Mouse (Mus musculus): ENCODE results near the gene Ppfibp2. TPM values are rescaled to one million over a fixed set of nuclear protein-coding genes. Genes with fewer than 3 reads are reported as not detected.

The Ppfibp2 gene
- polyA plus RNA-seq, 1 experiment = 0.60 TPM

DNA sequence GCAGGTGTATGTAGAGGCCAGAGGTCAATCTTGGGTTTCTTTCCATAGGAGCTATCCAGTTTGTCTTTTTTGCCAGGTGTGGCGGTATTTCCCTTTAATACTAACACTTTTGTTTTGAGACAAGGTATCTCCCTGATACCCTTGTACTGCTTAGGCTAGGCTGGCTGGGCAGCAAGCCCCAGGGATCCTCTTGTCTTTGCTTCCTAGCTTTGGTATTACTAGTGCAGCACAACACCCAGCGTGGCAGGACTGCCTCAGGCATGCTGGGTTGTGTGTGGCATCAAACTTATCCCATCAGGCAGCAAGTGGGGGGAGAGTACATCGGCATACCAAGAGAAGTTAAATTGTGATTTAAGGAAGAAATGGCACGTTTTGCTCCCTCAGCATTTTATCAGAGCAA, 7.5 kb downstream of the Ppfibp2 start:
- no peak overlapping the region for H3ac ChIP-seq (ENCODE audit: control insufficient read depth, insufficient read length)
- no peak overlapping the region for H3K4me2 ChIP-seq (ENCODE audit: low read depth)
- TF ChIP-seq MAX (IDR thresholded peaks at IDR 0.05; ENCODE audit: low read depth) = no peak
- no peak for TF ChIP-seq SRF (IDR thresholded peaks at IDR 0.05; ENCODE audit: control insufficient read depth, insufficient read length, low read depth)
- TF ChIP-seq MYOG (IDR thresholded peaks at IDR 0.05; ENCODE audit: control insufficient read depth in 1 of 3, insufficient read depth in 1 of 3, insufficient read length in 2 of 3, low read depth in 2 of 3) = no peak
- no peak for TF ChIP-seq MYOD1 (IDR thresholded peaks at IDR 0.05; ENCODE audit: control insufficient read depth in 1 of 3, insufficient read length in 2 of 3, low read depth in 2 of 3)
- TF ChIP-seq E2F4 (IDR thresholded peaks at IDR 0.05; ENCODE audit: insufficient read depth) = no peak
- no peak for TF ChIP-seq POLR2A (IDR thresholded peaks at IDR 0.05; ENCODE audit: insufficient read length, low read depth)
- no peak for TF ChIP-seq TCF12 (IDR thresholded peaks at IDR 0.05; ENCODE audit: insufficient read depth, poor library complexity, severe bottlenecking)
- no peak for TF ChIP-seq CEBPB (IDR thresholded peaks at IDR 0.05; ENCODE audit: insufficient read depth, poor library complexity, severe bottlenecking)
- no peak for TF ChIP-seq REST (IDR thresholded peaks at IDR 0.05; ENCODE audit: insufficient read depth, insufficient read length)
- no peaks in the 10 kb centered on the region for H3K79me2 ChIP-seq (ENCODE audit: control insufficient read depth, insufficient read depth)
- H3K4me3 ChIP-seq = no peak overlapping the region
- no peaks in the 10 kb centered on the region for H3K36me3 ChIP-seq (ENCODE audit: control insufficient read depth, insufficient read depth)
- H3K27me3 ChIP-seq (ENCODE audit: control insufficient read depth, insufficient read depth, insufficient read length) = no peaks in the 10 kb centered on the region

- Histone ChIP-seq H3K79me2 (ENCODE audit: control insufficient read depth, insufficient read depth) (no peaks in the 10 kb centered on the region), H3K4me2 (ENCODE audit: low read depth) (no peak overlapping the region)
- TF ChIP-seq MYOD1 (IDR thresholded peaks at IDR 0.05; ENCODE audit: control insufficient read depth in 1 of 3, insufficient read length in 2 of 3, low read depth in 2 of 3) (no peak), MYOG (IDR thresholded peaks at IDR 0.05; ENCODE audit: control insufficient read depth in 1 of 3, insufficient read depth in 1 of 3, insufficient read length in 2 of 3, low read depth in 2 of 3) (no peak), TCF3 (IDR thresholded peaks at IDR 0.05; ENCODE audit: insufficient read length, low read depth) (no peak), POLR2AphosphoS2 (IDR thresholded peaks at IDR 0.05; ENCODE audit: insufficient read length, low read depth) (no peak), TCF12 (IDR thresholded peaks at IDR 0.05; ENCODE audit: insufficient read depth, poor library complexity, severe bottlenecking) (no peak), CEBPB (IDR thresholded peaks at IDR 0.05; ENCODE audit: insufficient read depth, poor library complexity, severe bottlenecking) (no peak), POLR2A (IDR thresholded peaks at IDR 0.05; ENCODE audit: insufficient read length, low read depth) (no peak), REST (IDR thresholded peaks at IDR 0.05; ENCODE audit: insufficient read depth, insufficient read length) (no peak), SRF (IDR thresholded peaks at IDR 0.05; ENCODE audit: control insufficient read depth, insufficient read length, low read depth) (no peak), USF1 (IDR thresholded peaks at IDR 0.05; ENCODE audit: low read depth) (no peak), MAX (IDR thresholded peaks at IDR 0.05; ENCODE audit: low read depth) (no peak), E2F4 (IDR thresholded peaks at IDR 0.05; ENCODE audit: insufficient read depth) (no peak)
Observed at GRCm38 (mm10) chr7:107602913-107603312, 7.9 kb downstream of the Ppfibp2 start.

DNA sequence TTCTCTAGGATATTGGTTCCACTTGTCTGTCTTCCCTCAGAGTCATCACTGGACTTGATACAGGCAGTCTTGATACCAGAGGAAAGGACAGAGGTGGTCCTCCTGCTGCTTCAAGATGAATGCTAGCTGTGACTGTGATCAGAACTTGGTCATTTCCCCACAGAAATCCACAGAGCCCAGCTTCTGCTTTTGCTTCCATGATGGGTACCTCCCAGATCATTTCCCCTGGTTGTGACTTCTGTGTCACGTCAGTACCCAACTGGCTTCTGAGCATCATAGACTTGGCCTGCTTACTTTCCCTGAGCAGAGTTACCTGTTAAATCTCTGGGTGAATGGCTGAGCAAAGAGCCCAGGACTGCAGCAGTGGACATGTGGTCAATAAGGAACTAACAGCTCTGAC, 12.8 kb downstream of the Ppfibp2 start:
- H3ac ChIP-seq (ENCODE audit: control insufficient read depth, insufficient read length) = no peak overlapping the region
- no peaks in the 10 kb centered on the region for H3K27me3 ChIP-seq (ENCODE audit: control insufficient read depth, insufficient read depth, insufficient read length)
- no peak overlapping the region for H3K4me2 ChIP-seq (ENCODE audit: low read depth)
- no peak overlapping the region for H3K4me3 ChIP-seq
- H3K79me2 ChIP-seq (ENCODE audit: control insufficient read depth, insufficient read depth) = no peaks in the 10 kb centered on the region
- H3K36me3 ChIP-seq (ENCODE audit: control insufficient read depth, insufficient read depth) = no peaks in the 10 kb centered on the region
- TF ChIP-seq SRF (IDR thresholded peaks at IDR 0.05; ENCODE audit: control insufficient read depth, insufficient read length, low read depth) (no peak), CEBPB (IDR thresholded peaks at IDR 0.05; ENCODE audit: insufficient read depth, poor library complexity, severe bottlenecking) (no peak), TCF12 (IDR thresholded peaks at IDR 0.05; ENCODE audit: insufficient read depth, poor library complexity, severe bottlenecking) (no peak), MAX (IDR thresholded peaks at IDR 0.05; ENCODE audit: low read depth) (no peak), POLR2A (IDR thresholded peaks at IDR 0.05; ENCODE audit: insufficient read length, low read depth) (no peak), MYOG (IDR thresholded peaks at IDR 0.05; ENCODE audit: control insufficient read depth in 1 of 3, insufficient read depth in 1 of 3, insufficient read length in 2 of 3, low read depth in 2 of 3) (no peak), E2F4 (IDR thresholded peaks at IDR 0.05; ENCODE audit: insufficient read depth) (no peak), REST (IDR thresholded peaks at IDR 0.05; ENCODE audit: insufficient read depth, insufficient read length) (no peak), MYOD1 (IDR thresholded peaks at IDR 0.05; ENCODE audit: control insufficient read depth in 1 of 3, insufficient read length in 2 of 3, low read depth in 2 of 3) (no peak), USF1 (IDR thresholded peaks at IDR 0.05; ENCODE audit: low read depth) (no peak), POLR2AphosphoS2 (IDR thresholded peaks at IDR 0.05; ENCODE audit: insufficient read length, low read depth) (no peak), TCF3 (IDR thresholded peaks at IDR 0.05; ENCODE audit: insufficient read length, low read depth) (no peak)

More at GRCm38 (mm10) chr7:107602913-107603312, 7.9 kb downstream of the Ppfibp2 start:
- Histone ChIP-seq H3ac (ENCODE audit: control insufficient read depth, insufficient read length) (no peak overlapping the region), H3K27me3 (ENCODE audit: control insufficient read depth, insufficient read depth, insufficient read length) (no peaks in the 10 kb centered on the region), H3K4me3 (no peak overlapping the region), H3K36me3 (ENCODE audit: control insufficient read depth, insufficient read depth) (no peaks in the 10 kb centered on the region)

DNA sequence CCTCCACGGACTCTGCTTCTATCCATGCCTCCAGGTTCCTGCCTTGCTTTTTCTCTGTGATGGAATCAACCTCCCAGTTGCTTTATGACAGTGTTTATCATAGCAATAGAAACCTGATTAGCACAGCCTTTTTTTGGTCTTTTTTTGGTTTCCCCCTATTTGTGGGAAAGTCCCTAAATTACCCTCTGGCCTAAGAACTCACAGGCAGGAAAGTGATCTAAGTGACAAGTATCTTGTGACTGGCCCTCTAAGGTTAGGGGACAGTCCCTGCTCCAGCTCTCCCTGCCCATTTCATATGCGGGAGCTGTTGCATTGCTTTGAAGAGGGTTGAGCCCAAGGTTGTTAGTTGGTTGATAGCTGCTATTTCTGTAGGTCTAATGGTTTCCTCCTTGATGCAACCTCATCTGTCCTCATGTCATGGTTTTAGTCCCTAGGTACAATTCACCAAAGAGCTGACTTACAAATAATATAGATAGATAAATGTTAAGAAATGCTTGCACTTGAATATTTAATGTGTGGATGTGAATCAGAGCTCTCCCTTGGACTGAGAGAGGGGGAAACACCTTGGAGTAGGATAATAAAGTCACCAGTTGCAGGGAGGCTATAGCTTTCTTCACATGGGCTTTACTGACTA, 14.7 kb downstream of the Ppfibp2 start:
- Histone ChIP-seq H3K79me2 (ENCODE audit: control insufficient read depth, insufficient read depth) (no peaks in the 10 kb centered on the region), H3K27me3 (ENCODE audit: control insufficient read depth, insufficient read depth, insufficient read length) (no peaks in the 10 kb centered on the region), H3K4me3 (no peak overlapping the region), H3K4me2 (ENCODE audit: low read depth) (no peak overlapping the region), H3K36me3 (ENCODE audit: control insufficient read depth, insufficient read depth) (no peaks in the 10 kb centered on the region), H3ac (ENCODE audit: control insufficient read depth, insufficient read length) (no peak overlapping the region)
- TF ChIP-seq MYOG (IDR thresholded peaks at IDR 0.05; ENCODE audit: control insufficient read depth in 1 of 3, insufficient read depth in 1 of 3, insufficient read length in 2 of 3, low read depth in 2 of 3) = no peak
- TF ChIP-seq TCF12 (IDR thresholded peaks at IDR 0.05; ENCODE audit: insufficient read depth, poor library complexity, severe bottlenecking) = no peak
- TF ChIP-seq CEBPB (IDR thresholded peaks at IDR 0.05; ENCODE audit: insufficient read depth, poor library complexity, severe bottlenecking) = no peak
- TF ChIP-seq SRF (IDR thresholded peaks at IDR 0.05; ENCODE audit: control insufficient read depth, insufficient read length, low read depth) = no peak
- TF ChIP-seq POLR2A (IDR thresholded peaks at IDR 0.05; ENCODE audit: insufficient read length, low read depth) = no peak
- TF ChIP-seq MAX (IDR thresholded peaks at IDR 0.05; ENCODE audit: low read depth) = no peak
- TF ChIP-seq MYOD1 (IDR thresholded peaks at IDR 0.05; ENCODE audit: control insufficient read depth in 1 of 3, insufficient read length in 2 of 3, low read depth in 2 of 3) = no peak
- no peak for TF ChIP-seq USF1 (IDR thresholded peaks at IDR 0.05; ENCODE audit: low read depth)
- no peak for TF ChIP-seq REST (IDR thresholded peaks at IDR 0.05; ENCODE audit: insufficient read depth, insufficient read length)
- no peak for TF ChIP-seq E2F4 (IDR thresholded peaks at IDR 0.05; ENCODE audit: insufficient read depth)
- no peak for TF ChIP-seq TCF3 (IDR thresholded peaks at IDR 0.05; ENCODE audit: insufficient read length, low read depth)
- TF ChIP-seq POLR2AphosphoS2 (IDR thresholded peaks at IDR 0.05; ENCODE audit: insufficient read length, low read depth) = no peak
